Mouse (Mus musculus) ES-E14 (cell line): ENCODE measurements around the gene Itgbl1.

Experiments
- CHD2 ChIP-seq: IDR thresholded peaks from 2 replicates; pipeline ENCODE4 v1.6.1; 2014; ENCODE audit warnings: mild to moderate bottlenecking, low read depth, low read length, inconsistent platforms
- MAFK ChIP-seq: IDR thresholded peaks from 2 replicates; pipeline ENCODE4 v1.6.1; 2014; ENCODE audit warnings: mild to moderate bottlenecking, low read depth, low read length, inconsistent platforms; ENCODE audit not compliant: insufficient read depth
- ZC3H11A ChIP-seq: IDR thresholded peaks from 2 replicates; pipeline ENCODE4 v1.6.1; 2012; ENCODE audit warnings: low read depth, mild to moderate bottlenecking, inconsistent platforms, low read length, borderline replicate concordance
- ZNF384 ChIP-seq: IDR thresholded peaks from 2 replicates; pipeline ENCODE4 v1.6.1; 2012; ENCODE audit warnings: low read depth, low read length, inconsistent platforms

GRCm38 (mm10) chr14:123664451-123664850 is 4.7 kb downstream of the Itgbl1 start:
- no peak for TF ChIP-seq ZNF384
- TF ChIP-seq MAFK, result no peak
- TF ChIP-seq ZC3H11A, result no peak
- TF ChIP-seq CHD2, result no peak
